Mouse (Mus musculus): ENCODE measurements around the gene Cxcl17. TPM values are rescaled to one million over a fixed set of nuclear protein-coding genes. Genes with fewer than 3 reads are reported as not detected.
"Not testable (repeated sequence)": the region's sequence is repeated elsewhere in the genome, so short reads cannot be mapped to it uniquely, and the experiment has no call there.

Cxcl17 gene
- polyA plus RNA-seq, 1 experiment from 2014 or later, result 0.10 TPM

- TF ChIP-seq CTCF (IDR thresholded peaks at IDR 0.05), result no peak
- in situ Hi-C loops (cut with MboI; ENCODE audit: low pct_unique_long_range_greater_than_20kb), result no loop called here
- POLR2A ChIA-PET, result interaction anchor here (0.9 to 1.5 kb wide), 2 partner anchors 12 to 122 kb away, joined by 3 to 5 read pairs; no protein-coding TSS in a partner anchor
- CTCF ChIA-PET, result interaction anchor here (0.6 to 2.9 kb wide), 17 partner anchors 9 to 150 kb away, joined by 3 to 20 read pairs (median 4); partner anchors contain the start of genes Cxcl17, Megf8 and Pafah1b3
- DNase-seq (ENCODE audit: low read depth, low spot score), result no peak
- ATAC-seq, result no peak
- no peaks in the 10 kb centered on the region for H3K27me3 ChIP-seq
These were observed 10.7 kb downstream of the Cxcl17 start for GRCm38 (mm10) chr7:25401986-25402385.

DNA sequence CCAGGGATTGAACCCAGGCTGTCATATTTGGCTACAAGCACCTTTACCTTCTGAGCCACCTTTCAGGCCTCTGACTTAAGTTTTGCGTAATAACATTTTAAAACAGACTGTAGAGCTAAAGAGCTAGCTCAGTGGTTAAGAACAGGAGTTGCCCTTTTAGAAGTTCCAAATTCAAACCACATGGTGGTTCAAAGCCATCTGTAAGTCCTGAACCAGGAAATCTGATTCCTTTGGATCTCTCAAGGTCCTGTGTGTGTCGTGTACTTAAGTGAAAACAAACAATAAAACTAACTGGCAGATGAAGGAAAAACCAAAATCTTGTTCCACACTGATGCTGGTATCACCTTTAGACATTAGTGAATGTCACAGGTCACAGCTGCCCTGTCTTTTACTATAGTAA, 11.1 kb downstream of the Cxcl17 start:
- DNase-seq (ENCODE audit: low read depth, low spot score), result no peak
- H3K27me3 ChIP-seq, result no peaks in the 10 kb centered on the region
- no peak for ATAC-seq
- in situ Hi-C loops (cut with MboI; ENCODE audit: low pct_unique_long_range_greater_than_20kb), result no loop called here
- TF ChIP-seq CTCF (IDR thresholded peaks at IDR 0.05), result no peak
- POLR2A ChIA-PET, result interaction anchor here (1.5 kb wide), 1 partner anchor 12 kb away, joined by 5 read pairs; no protein-coding TSS in a partner anchor
- CTCF ChIA-PET, result interaction anchor here (0.9 to 1.9 kb wide), 4 partner anchors 55 to 150 kb away, joined by 3 to 7 read pairs (median 4); no protein-coding TSS in a partner anchor

GRCm38 (mm10) chr7:25399028-25399427, 13.7 kb downstream of the Cxcl17 start:
- H3K27me3 ChIP-seq; DNase-seq (ENCODE audit: low read depth, low spot score); in situ Hi-C loops (cut with MboI; ENCODE audit: low pct_unique_long_range_greater_than_20kb); ATAC-seq: not testable (repeated sequence)
- ChIA-PET CTCF (interaction anchor here (1.4 to 1.7 kb wide), 2 partner anchors 10 to 14 kb away, joined by 3 to 6 read pairs; no protein-coding TSS in a partner anchor), POLR2A (interaction anchor here (0.6 to 0.7 kb wide), 2 partner anchors 23 to 120 kb away, joined by 4 read pairs; no protein-coding TSS in a partner anchor)

- no peaks in the 10 kb centered on the region for H3K27me3 ChIP-seq
- POLR2A ChIA-PET, result interaction anchor here (0.6 to 1.6 kb wide), 3 partner anchors 22 to 119 kb away, joined by 3 to 4 read pairs (median 4); no protein-coding TSS in a partner anchor
- DNase-seq (ENCODE audit: low read depth, low spot score) (no peak), ATAC-seq (no peak)
- no peak for TF ChIP-seq CTCF (IDR thresholded peaks at IDR 0.05)
- CTCF ChIA-PET, result interaction anchor here (1.4 to 1.7 kb wide), 2 partner anchors 11 to 13 kb away, joined by 3 to 6 read pairs; no protein-coding TSS in a partner anchor
- in situ Hi-C loops (cut with MboI; ENCODE audit: low pct_unique_long_range_greater_than_20kb), result no loop called here
These were observed 14.1 kb downstream of the Cxcl17 start, which contains the start of gene Lipe for GRCm38 (mm10) chr7:25398610-25399009. Gene Lipe (minus strand): TSS chr7:25398710.

GRCm38 (mm10) chr7:25396621-25397020, 16.1 kb downstream of the Cxcl17 start:
- POLR2A ChIA-PET, result interaction anchor here (0.7 to 1.4 kb wide), 3 partner anchors 13 to 160 kb away, joined by 3 to 4 read pairs (median 3); no protein-coding TSS in a partner anchor
- H3K27me3 ChIP-seq, result no peaks in the 10 kb centered on the region
- CTCF ChIA-PET, result no interaction called here
- DNase-seq (ENCODE audit: low read depth, low spot score) (no peak), ATAC-seq (no peak)
- no peak for TF ChIP-seq CTCF (IDR thresholded peaks at IDR 0.05)
- in situ Hi-C loops (cut with MboI; ENCODE audit: low pct_unique_long_range_greater_than_20kb), result no loop called here

GRCm38 (mm10) chr7:25395558-25396521, 16.8 kb downstream of the Cxcl17 start:
- POLR2A ChIA-PET, result interaction anchor here (0.7 to 1.4 kb wide), 2 partner anchors 12 to 159 kb away, joined by 3 read pairs; no protein-coding TSS in a partner anchor
- TF ChIP-seq CTCF (IDR thresholded peaks at IDR 0.05), result no peak
- peak; percentile 75 for DNase-seq (ENCODE audit: low read depth, low spot score)
- H3K27me3 ChIP-seq, result no peaks in the 10 kb centered on the region
- in situ Hi-C loops (cut with MboI; ENCODE audit: low pct_unique_long_range_greater_than_20kb), result no loop called here
- CTCF ChIA-PET, result interaction anchor here (0.8 to 1.2 kb wide), 3 partner anchors 14 to 19 kb away, joined by 3 read pairs; no protein-coding TSS in a partner anchor
- peak; percentile 92 for ATAC-seq

DNA sequence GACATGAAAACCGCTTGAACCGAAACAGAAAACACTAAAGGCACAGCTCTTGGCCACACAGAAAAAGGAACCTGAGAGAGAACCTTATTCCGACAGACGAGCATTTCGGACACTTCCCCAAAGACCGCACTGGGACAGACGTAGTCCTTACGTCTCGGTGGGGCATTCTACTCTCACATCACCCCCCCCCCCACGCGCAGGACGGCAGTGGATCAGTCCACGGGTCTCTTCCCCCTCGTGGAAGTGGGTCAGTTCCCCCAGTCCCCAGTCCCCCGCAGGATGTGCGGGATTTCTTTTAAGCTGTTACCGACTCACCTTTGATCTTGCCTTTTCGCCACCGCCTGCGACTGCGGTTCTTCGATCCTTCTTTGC, 17.5 kb downstream of the Cxcl17 start:
- DNase-seq (ENCODE audit: low read depth, low spot score), result no peak
- no peaks in the 10 kb centered on the region for H3K27me3 ChIP-seq
- POLR2A ChIA-PET, result no interaction called here
- in situ Hi-C loops (cut with MboI; ENCODE audit: low pct_unique_long_range_greater_than_20kb), result no loop called here
- TF ChIP-seq CTCF (IDR thresholded peaks at IDR 0.05), result no peak
- peak; percentile 10 for ATAC-seq
- CTCF ChIA-PET, result interaction anchor here (0.6 to 1.4 kb wide), 6 partner anchors 14 to 85 kb away, joined by 3 to 5 read pairs (median 4); partner anchors contain the start of gene Megf8

GRCm38 (mm10) chr7:25394754-25395153, 17.9 kb downstream of the Cxcl17 start:
- ATAC-seq (no peak), DNase-seq (ENCODE audit: low read depth, low spot score) (no peak)
- no peak for TF ChIP-seq CTCF (IDR thresholded peaks at IDR 0.05)
- ChIA-PET CTCF (interaction anchor here (0.6 to 1.4 kb wide), 5 partner anchors 15 to 84 kb away, joined by 3 to 5 read pairs (median 4); partner anchors contain the start of gene Megf8), POLR2A (no interaction called here)
- no peaks in the 10 kb centered on the region for H3K27me3 ChIP-seq
- in situ Hi-C loops (cut with MboI; ENCODE audit: low pct_unique_long_range_greater_than_20kb), result no loop called here

- H3K27me3 ChIP-seq, result no peaks in the 10 kb centered on the region
- ATAC-seq, result no peak
- in situ Hi-C loops (cut with MboI; ENCODE audit: low pct_unique_long_range_greater_than_20kb), result no loop called here
- TF ChIP-seq CTCF (IDR thresholded peaks at IDR 0.05), result no peak
- no peak for DNase-seq (ENCODE audit: low read depth, low spot score)
- POLR2A ChIA-PET, result no interaction called here
- CTCF ChIA-PET, result interaction anchor here (1.1 to 2.5 kb wide), 4 partner anchors 10 to 77 kb away, joined by 4 to 20 read pairs (median 4); partner anchors contain the start of gene Megf8
These were observed 19.1 kb downstream of the Cxcl17 start for GRCm38 (mm10) chr7:25393451-25394210.

DNA sequence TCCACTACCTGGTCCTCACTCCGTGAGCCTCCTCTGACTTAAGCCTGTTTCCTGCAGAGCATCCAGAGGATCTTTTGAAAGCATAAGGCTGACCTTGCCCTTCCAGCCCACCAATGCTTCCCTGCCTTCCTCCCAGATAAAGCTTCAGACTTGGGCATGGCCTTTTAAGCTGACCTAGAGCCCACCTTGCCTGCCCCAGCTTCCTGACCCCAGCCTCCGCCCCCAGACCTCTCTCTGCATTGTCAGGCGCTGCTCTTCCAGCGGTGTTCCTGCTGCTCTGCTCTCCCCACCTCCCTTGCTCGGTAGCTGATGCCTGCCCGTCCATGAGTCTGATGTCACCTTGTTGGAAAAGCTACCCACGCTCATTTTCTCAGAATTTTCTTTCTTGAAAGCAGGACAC, 19.8 kb downstream of the Cxcl17 start:
- no peaks in the 10 kb centered on the region for H3K27me3 ChIP-seq
- ChIA-PET POLR2A (no interaction called here), CTCF (interaction anchor here (1.1 to 2.5 kb wide), 2 partner anchors 10 to 16 kb away, joined by 4 to 20 read pairs; no protein-coding TSS in a partner anchor)
- in situ Hi-C loops (cut with MboI; ENCODE audit: low pct_unique_long_range_greater_than_20kb), result no loop called here
- ATAC-seq (no peak), DNase-seq (ENCODE audit: low read depth, low spot score) (no peak)
- no peak for TF ChIP-seq CTCF (IDR thresholded peaks at IDR 0.05)
